Mouse (Mus musculus): Measurements from ENCODE around the gene Htr3a.

GRCm38 (mm10) chr9:48856240-48856639 is 54.7 kb downstream of the Htr3a start:
- TF ChIP-seq EP300 (IDR thresholded peaks at IDR 0.05; ENCODE audit: low read depth) (no peak), CTCF (IDR thresholded peaks at IDR 0.05; ENCODE audit: low read depth) (peak; percentile 39; the same call in 1 of the 2 replicates)
